Mouse (Mus musculus) brain, embryonic 18.5 days (tissue): ENCODE measurements at regions not wholly inside any gene's neighbourhood (a gene's known extent, or its start where the extent isn't known, plus 50 kb on each side); places are given as distances from the start of the nearest gene placed in this dataset.
A peak's percentile ranks its signal among the peaks of the same experiment; 100 is the strongest.

Experiments
- DNase-seq: peaks from one replicate; pipeline ENCODE4 v3.0.0-alpha.2; 2012; ENCODE audit warnings: low read depth, low spot score

- DNase-seq: no peak
Observed at GRCm38 (mm10) chr2:82360224-82360623, 307.2 kb downstream of the Zfp804a start.

- DNase-seq: no peak
Observed at GRCm38 (mm10) chr2:82373152-82373551, 320.1 kb downstream of the Zfp804a start.

- no peak for DNase-seq
Observed at GRCm38 (mm10) chr2:82378476-82378875, 325.5 kb downstream of the Zfp804a start.

- no peak for DNase-seq
Observed at GRCm38 (mm10) chr2:82385123-82385522, 332.1 kb downstream of the Zfp804a start.

- DNase-seq: no peak
Observed at GRCm38 (mm10) chr2:82387744-82388143, 334.7 kb downstream of the Zfp804a start.

- DNase-seq: no peak
Observed at GRCm38 (mm10) chr2:82395426-82395825, 342.4 kb downstream of the Zfp804a start.

GRCm38 (mm10) chr2:82445706-82446105 is 392.7 kb downstream of the Zfp804a start:
- DNase-seq: no peak

GRCm38 (mm10) chr2:82455743-82456142 is 402.7 kb downstream of the Zfp804a start:
- peak; percentile 8 for DNase-seq
